Mouse (Mus musculus) embryonic facial prominence, embryonic 13.5 days (tissue): ENCODE measurements around the gene Hist2h2ac. TPM values are rescaled to one million over a fixed set of nuclear protein-coding genes. Genes with fewer than 3 reads are reported as not detected.

ENCODE experiments used
- ATAC-seq: fragments of 200-750 bp; cut with Nextera tagmentation; 2 replicates; pipeline ENCODE4 v1.8.0; 2017; ENCODE audit warnings: low read depth; ENCODE audit not compliant: insufficient number of reproducible peaks, insufficient read depth, low FRiP score, low TSS enrichment
- H3K27ac ChIP-seq: fragments of 300-500 bp; sonication (generic); 2 replicates; pipeline ENCODE4 v1.5.1; 2015; ENCODE audit warnings: moderate library complexity, mild to moderate bottlenecking, inconsistent platforms
- H3K27me3 ChIP-seq: fragments of 300-500 bp; sonication (generic); 2 replicates; pipeline ENCODE4 v1.6.1; 2015; ENCODE audit warnings: mild to moderate bottlenecking, inconsistent platforms
- H3K36me3 ChIP-seq: fragments of 300-500 bp; sonication (generic); 2 replicates; pipeline ENCODE4 v1.6.1; 2015; ENCODE audit warnings: mild to moderate bottlenecking, inconsistent platforms
- H3K4me1 ChIP-seq: fragments of 300-500 bp; sonication (generic); 2 replicates; pipeline ENCODE4 v1.6.1; 2015; ENCODE audit warnings: inconsistent platforms
- H3K4me2 ChIP-seq: fragments of 300-500 bp; sonication (generic); 2 replicates; pipeline ENCODE4 v1.6.1; 2015; ENCODE audit warnings: moderate library complexity, mild to moderate bottlenecking, inconsistent platforms
- H3K4me3 ChIP-seq: fragments of 300-500 bp; sonication (generic); 2 replicates; pipeline ENCODE4 v1.5.1; 2015; ENCODE audit warnings: mild to moderate bottlenecking, inconsistent platforms
- H3K9ac ChIP-seq: fragments of 300-500 bp; sonication (generic); 2 replicates; pipeline ENCODE4 v1.6.1; 2015; ENCODE audit warnings: mild to moderate bottlenecking, inconsistent platforms
- H3K9me3 ChIP-seq: fragments of 300-500 bp; sonication (generic); 2 replicates; pipeline ENCODE4 v1.6.1; 2016; ENCODE audit warnings: inconsistent platforms
- WGBS: fragments of 180-500 bp; shearing (Covaris S2); methylation state at CpG from one replicate; pipeline ENCODE4 v1.1.7; 2015; ENCODE audit warnings: mixed read lengths; 5-methylcytosine and 5-hydroxymethylcytosine counted together
- polyA plus RNA-seq: library from polyadenylated mRNA; unstranded; fragments of >200 nt; fragmentation: Nextera tagmentation; extraction: Ambion mirVana; gene quantifications from 2 replicates; pipeline ENCODE4 v1.2.1, GENCODE M21; 2015

Gene Hist2h2ac
- polyA plus RNA-seq, 1 experiment from 2014 or later = 13.2 TPM

DNA sequence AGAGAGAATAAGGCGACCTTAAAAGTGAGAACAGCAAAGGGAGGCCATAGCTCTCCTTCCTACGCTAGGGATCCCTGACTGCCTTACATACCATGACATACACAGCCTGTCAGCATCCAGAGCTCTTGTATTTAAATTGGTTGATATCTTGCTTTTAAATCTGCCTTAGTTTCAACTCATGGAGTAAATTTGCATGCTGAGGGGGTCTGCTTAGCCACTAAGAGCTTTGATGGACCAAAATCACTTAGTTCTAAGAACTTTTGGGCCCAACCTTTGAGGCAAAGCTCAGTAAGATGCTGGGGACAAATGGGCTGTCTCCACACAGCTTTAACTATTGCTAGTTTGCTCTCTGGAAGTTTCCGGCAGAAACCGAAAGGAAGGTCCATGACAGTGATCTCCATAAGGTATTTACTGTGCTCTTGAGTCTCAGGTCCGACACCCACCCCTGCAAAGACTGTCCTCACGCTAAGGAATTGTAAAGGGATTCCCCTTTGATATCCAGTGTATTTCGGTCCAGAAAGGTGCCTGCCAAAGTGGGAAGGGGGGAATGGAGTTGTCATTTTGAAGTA is 16.7 kb upstream of the Hist2h2ac start:
- peak overlapping the region; percentile 76 for H3K9ac ChIP-seq
- H3K4me2 ChIP-seq = peak overlapping the region; percentile 62
- no peak for ATAC-seq
- no peaks in the 10 kb centered on the region for H3K27me3 ChIP-seq
- no peaks in the 10 kb centered on the region for H3K36me3 ChIP-seq
- 19% methylated on average over 7 of the region's 7 CpGs for WGBS
- no peaks in the 10 kb centered on the region for H3K9me3 ChIP-seq
- H3K4me1 ChIP-seq = peaks cover 30% of the 10 kb centered on the region
- peak overlapping the region; percentile 82 for H3K27ac ChIP-seq
- H3K4me3 ChIP-seq = peak overlapping the region; percentile 48

DNA sequence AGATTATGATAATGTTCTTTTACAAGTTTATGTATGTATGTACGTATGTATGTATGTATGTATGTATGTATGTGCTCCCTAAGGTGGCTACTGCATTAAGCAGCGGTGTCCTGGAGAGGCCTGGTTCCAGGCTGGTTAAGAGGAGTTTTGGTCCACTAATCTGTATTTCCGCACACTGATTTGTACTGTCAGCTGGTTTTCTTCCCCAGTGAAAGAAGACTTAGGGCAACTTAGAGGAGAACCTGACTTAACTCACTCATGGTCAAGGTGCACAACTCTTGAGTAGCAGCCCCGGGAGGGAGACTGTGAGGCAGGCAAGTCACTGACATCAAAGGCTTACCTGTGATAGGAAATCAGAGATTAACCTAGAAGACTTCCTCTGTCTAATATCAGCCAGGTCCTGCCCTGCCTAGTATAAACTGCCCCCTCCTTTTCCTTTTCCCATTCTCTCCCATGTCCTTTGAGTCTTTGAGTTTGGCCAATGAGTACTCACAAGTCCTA is 16.2 kb upstream of the Hist2h2ac start:
- H3K27me3 ChIP-seq = no peaks in the 10 kb centered on the region
- H3K4me1 ChIP-seq = peaks cover 28% of the 10 kb centered on the region
- peak overlapping the region; percentile 82 for H3K27ac ChIP-seq
- WGBS = 76% methylated on average over 4 of the region's 4 CpGs
- H3K36me3 ChIP-seq = no peaks in the 10 kb centered on the region
- H3K4me3 ChIP-seq = peak overlapping the region; percentile 48
- H3K4me2 ChIP-seq = peak overlapping the region; percentile 62
- ATAC-seq = no peak
- no peaks in the 10 kb centered on the region for H3K9me3 ChIP-seq
- peak overlapping the region; percentile 76 for H3K9ac ChIP-seq

DNA sequence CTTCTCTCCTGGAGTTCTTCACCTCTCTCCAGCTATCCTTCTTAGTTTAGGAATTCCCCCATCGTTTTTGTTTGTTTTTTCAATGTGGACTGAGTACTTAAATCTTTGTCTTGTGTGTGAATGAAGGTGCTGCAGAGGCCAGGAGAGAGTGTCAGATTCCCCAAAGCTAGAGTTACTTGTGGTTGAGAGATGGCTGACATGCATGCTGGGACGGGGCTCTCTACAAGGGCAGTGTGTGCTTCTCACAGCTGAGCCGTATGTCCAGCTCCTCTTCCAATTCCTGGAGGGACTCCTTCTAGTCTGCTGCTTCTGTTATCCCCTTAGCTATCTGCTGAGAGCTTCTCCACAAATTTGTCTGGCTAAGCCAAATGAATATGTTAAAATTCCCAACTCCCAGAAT is 15.2 kb upstream of the Hist2h2ac start:
- Histone ChIP-seq H3K36me3 (no peaks in the 10 kb centered on the region), H3K4me3 (no peak overlapping the region), H3K27me3 (no peaks in the 10 kb centered on the region), H3K4me2 (no peak overlapping the region), H3K27ac (peak overlapping the region; percentile 7; the same call in 1 of the 2 replicates), H3K9ac (no peak overlapping the region), H3K9me3 (no peaks in the 10 kb centered on the region), H3K4me1 (peaks cover 27% of the 10 kb centered on the region)
- no peak for ATAC-seq
- WGBS = 50% methylated on average over 3 of the region's 3 CpGs

DNA sequence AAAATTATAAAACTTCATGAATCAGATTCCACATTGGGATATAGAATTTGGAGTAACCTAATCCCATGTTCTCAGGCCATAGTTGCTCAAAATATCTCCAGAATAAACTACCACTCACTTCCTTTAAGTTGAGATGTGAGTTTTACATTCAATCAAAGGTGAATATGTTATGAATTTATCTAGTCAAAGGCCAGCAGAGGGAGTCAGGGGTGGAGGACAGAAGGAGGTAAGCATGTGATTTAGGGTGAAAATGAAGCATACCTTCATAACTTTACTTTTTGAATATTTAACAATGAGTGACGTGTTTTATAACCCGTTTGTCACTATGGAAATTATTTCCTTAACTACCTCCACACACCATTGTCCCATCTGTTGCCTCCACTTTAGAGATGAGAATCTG is 14.2 kb upstream of the Hist2h2ac start:
- no peak for ATAC-seq
- WGBS = 95% methylated on average over 2 of the region's 2 CpGs

DNA sequence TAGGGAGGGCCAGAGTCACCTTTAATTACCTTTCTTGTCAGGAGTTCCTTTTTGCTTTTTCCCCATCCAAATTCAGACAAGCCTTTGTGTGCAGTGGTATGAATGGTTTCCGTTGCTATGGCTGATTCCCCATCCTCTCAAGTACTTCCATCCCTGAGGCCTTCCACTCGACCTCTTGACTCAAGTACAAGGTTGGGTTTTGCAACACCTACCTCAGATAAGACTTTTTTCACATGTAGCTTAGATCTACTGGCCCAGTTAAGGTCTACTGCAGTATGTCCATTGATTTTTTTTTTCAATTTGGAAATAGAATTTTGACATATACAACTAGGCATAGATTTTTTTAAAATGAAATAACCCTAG is 11.1 kb upstream of the Hist2h2ac start:
- H3K9ac ChIP-seq = no peak overlapping the region
- H3K4me1 ChIP-seq = peaks cover 17% of the 10 kb centered on the region
- H3K9me3 ChIP-seq = no peaks in the 10 kb centered on the region
- H3K27ac ChIP-seq = no peak overlapping the region
- no peaks in the 10 kb centered on the region for H3K27me3 ChIP-seq
- no peaks in the 10 kb centered on the region for H3K36me3 ChIP-seq
- no peak overlapping the region for H3K4me3 ChIP-seq
- 52% methylated on average over 2 of the region's 2 CpGs for WGBS
- H3K4me2 ChIP-seq = no peak overlapping the region
- ATAC-seq = no peak

More for the DNA sequence above, 14.2 kb upstream of the Hist2h2ac start:
- Histone ChIP-seq H3K27me3 (no peaks in the 10 kb centered on the region), H3K9me3 (no peaks in the 10 kb centered on the region), H3K36me3 (no peaks in the 10 kb centered on the region), H3K27ac (no peak overlapping the region), H3K4me3 (no peak overlapping the region), H3K9ac (no peak overlapping the region), H3K4me2 (no peak overlapping the region), H3K4me1 (peaks cover 25% of the 10 kb centered on the region)

DNA sequence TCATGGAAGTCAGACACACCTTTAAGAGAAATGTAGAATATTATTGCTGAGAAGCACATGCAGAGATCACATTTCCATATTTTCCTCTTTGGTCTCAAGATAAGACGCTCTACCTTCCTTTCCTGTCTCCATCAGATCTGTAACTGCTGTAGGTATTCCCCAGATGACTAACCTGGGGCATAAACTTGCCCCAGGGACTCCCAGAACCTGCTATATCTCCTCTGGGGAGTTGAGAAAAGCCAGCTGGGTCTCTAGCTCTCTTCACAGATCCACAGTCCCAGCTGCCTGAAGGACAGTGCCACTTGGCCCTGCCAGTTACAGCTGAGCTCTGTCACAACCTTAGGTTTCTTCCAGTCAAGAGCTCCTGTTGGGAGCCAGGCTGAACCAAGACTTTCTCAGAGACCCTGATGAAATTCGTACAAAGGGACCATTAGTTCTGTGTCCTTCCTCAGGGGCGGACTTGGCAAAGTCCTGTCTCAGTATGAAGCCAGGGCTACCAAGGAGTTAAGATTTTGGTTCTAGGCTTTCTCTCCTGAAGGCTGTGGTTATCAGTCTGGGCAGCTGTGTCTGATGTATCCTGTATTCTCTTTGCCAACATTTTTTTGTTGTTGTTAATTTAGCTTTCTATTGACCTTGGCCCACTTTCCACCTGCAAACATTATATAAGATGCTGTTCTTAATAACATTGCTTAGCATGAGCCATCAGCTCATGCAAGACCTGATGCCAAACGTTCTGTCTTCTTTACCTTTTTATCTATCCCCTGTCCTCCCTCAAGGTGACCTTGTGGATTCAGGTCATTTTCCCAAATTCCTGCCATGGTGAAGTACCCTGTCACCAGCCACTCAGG is 10.5 kb upstream of the Hist2h2ac start:
- 77% methylated on average over 4 of the region's 4 CpGs for WGBS
- H3K4me2 ChIP-seq = no peak overlapping the region
- H3K27ac ChIP-seq = no peak overlapping the region
- no peak overlapping the region for H3K4me3 ChIP-seq
- peaks cover 17% of the 10 kb centered on the region for H3K4me1 ChIP-seq
- no peaks in the 10 kb centered on the region for H3K9me3 ChIP-seq
- no peak overlapping the region for H3K9ac ChIP-seq
- no peaks in the 10 kb centered on the region for H3K36me3 ChIP-seq
- ATAC-seq = no peak
- no peaks in the 10 kb centered on the region for H3K27me3 ChIP-seq

DNA sequence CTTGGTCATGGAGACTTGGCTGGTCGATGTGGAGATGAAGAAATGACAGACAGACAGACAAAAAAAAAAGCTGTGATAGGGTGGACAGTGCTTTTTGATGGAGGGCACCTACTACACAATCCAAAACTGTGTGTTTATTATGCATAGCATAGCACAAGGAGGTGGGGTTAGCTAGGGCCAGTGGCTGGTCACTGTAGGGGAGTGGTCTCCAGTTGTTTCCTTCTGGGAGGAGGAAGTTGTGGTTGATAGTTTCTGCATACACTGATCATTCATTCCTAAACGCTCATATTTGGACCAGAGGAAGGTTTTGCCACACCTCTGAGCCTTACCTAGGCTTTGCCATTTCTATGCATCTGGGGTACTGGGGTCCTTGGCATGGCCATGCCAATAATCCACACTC is 9.7 kb upstream of the Hist2h2ac start:
- no peaks in the 10 kb centered on the region for H3K9me3 ChIP-seq

DNA sequence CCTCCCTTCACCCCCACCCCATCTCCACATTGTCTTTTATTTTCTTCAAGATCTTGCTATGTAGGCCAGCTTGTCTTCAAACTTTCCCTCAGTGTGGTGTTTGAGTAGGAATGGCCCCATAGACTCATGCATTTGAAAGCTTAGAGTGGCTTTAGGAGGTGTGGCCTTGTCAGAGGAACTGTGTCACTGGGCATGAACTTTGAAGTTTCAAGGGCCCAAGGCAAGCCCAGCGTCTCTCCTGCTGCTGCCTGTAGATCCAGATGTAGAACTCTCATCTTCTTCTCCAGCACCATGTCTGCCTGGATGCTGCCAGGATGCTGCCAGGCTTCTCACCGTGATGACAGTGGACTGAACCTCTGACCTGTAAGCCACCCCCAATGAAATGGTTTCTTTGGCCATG is 8.1 kb upstream of the Hist2h2ac start:
- H3K4me1 ChIP-seq = peaks cover 22% of the 10 kb centered on the region
- no peak overlapping the region for H3K9ac ChIP-seq
- H3K9me3 ChIP-seq = no peaks in the 10 kb centered on the region
- H3K4me3 ChIP-seq = no peak overlapping the region
- no peaks in the 10 kb centered on the region for H3K27me3 ChIP-seq
- H3K4me2 ChIP-seq = no peak overlapping the region
- ATAC-seq = no peak
- H3K27ac ChIP-seq = no peak overlapping the region
- 71% methylated on average over 2 of the region's 2 CpGs for WGBS
- no peaks in the 10 kb centered on the region for H3K36me3 ChIP-seq

More for the DNA sequence above, 9.7 kb upstream of the Hist2h2ac start:
- Histone ChIP-seq H3K9ac (no peak overlapping the region), H3K4me3 (no peak overlapping the region), H3K4me2 (no peak overlapping the region), H3K4me1 (peaks cover 19% of the 10 kb centered on the region), H3K27me3 (no peaks in the 10 kb centered on the region), H3K27ac (no peak overlapping the region), H3K36me3 (no peaks in the 10 kb centered on the region)
- 72% methylated on average over 2 of the region's 2 CpGs for WGBS
- no peak for ATAC-seq

DNA sequence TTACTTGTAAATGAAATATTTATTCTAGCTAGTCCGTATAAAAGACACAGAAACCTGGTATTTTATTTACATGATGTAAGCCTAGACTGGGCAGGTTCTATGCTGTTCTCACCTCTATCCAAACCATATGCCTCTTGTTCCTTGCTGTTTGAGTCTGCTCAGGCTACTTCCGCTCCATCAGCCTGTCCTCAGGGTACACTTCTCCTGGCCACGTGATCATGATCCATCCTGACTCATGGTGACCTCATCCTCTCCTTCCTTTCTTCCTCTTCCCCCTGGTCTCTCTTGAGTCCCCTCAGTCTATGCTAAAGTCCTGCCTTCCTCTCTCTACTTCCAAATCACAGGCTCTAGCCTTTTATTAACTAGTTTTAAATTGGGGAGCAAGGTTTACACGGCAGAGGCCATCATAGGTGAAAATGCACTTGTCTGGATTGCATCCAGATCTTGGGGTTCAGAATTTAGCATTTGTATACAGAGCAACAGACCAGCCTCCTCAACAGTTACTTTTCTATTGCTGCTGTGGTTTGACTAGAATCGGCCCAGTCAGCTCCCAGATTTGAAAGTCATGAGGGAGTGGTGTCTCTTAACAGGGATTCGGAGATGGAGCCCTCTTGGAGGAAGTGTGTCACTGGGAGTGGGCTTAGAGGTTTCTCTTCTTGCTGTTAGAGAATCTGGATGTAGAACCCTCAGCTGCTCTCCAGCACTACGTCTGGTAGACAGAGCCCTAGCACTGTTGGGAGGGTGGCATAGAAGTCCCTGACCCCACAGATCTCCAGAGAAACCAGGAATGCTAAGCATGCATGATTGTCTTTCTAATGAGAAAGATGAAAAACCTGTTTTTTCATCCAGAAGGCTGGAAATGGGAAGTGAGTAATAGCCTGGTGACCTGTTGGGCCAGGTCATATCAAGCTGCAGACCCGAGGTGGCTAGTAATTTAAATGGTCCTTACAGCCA is 6.3 kb upstream of the Hist2h2ac start:
- Histone ChIP-seq H3K9me3 (no peaks in the 10 kb centered on the region), H3K27me3 (no peaks in the 10 kb centered on the region), H3K4me3 (no peak overlapping the region), H3K27ac (0 out of 2 replicates have a peak overlapping the region, but pooled peaks have one; percentile 3), H3K9ac (no peak overlapping the region), H3K4me1 (peaks cover 36% of the 10 kb centered on the region), H3K36me3 (no peaks in the 10 kb centered on the region), H3K4me2 (no peak overlapping the region)
- no peak for ATAC-seq
- 60% methylated on average over 8 of the region's 8 CpGs for WGBS

DNA sequence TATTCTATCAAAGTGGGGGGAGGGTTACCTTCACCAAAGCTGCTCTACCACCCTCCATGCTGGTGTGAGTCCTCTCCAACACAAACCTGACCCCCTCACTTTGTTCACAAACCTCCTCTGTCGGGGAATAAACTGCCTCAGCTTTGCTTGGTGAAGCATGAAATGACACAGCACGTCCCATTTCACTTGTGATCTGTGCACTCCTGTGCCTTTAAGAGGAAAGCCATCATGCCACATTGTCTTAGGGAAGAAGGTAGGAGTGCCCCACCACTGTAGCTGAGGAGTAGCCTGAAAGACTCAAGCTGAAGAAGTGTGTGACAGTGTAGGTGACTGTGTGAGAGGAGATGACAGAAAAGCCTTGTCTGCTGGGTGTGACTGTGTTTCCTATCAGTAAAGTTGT is 4.7 kb upstream of the Hist2h2ac start:
- ATAC-seq = no peak
- WGBS = 16% methylated on average over 2 of the region's 2 CpGs
- no peaks in the 10 kb centered on the region for H3K36me3 ChIP-seq
- no peak overlapping the region for H3K9ac ChIP-seq
- no peak overlapping the region for H3K4me2 ChIP-seq
- no peaks in the 10 kb centered on the region for H3K9me3 ChIP-seq
- H3K27me3 ChIP-seq = no peaks in the 10 kb centered on the region
- no peak overlapping the region for H3K4me3 ChIP-seq
- H3K4me1 ChIP-seq = peaks cover 43% of the 10 kb centered on the region
- H3K27ac ChIP-seq = no peak overlapping the region

DNA sequence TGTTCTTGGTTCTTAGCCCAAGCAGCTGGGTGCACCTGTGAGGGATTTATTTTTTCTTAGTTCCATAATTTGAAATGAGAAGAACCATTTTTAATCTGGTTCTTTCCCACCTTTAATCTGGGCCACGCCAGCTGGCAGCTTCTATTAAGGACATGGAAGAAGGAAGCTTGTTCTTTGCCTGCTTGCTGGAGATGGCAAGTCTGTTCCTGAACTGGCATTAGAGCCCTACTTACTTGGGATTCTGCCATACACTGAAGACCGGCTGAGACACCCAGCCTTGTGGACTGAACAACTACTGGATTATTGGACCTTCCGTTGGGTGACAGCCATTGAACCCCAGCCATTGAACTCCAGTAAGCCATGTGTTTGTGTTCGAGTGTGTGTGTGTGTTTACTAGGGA is 2.1 kb upstream of the Hist2h2ac start:
- H3K27me3 ChIP-seq = no peaks in the 10 kb centered on the region
- no peak overlapping the region for H3K9ac ChIP-seq
- peaks cover 52% of the 10 kb centered on the region for H3K4me1 ChIP-seq
- H3K27ac ChIP-seq = no peak overlapping the region
- no peaks in the 10 kb centered on the region for H3K36me3 ChIP-seq
- no peaks in the 10 kb centered on the region for H3K9me3 ChIP-seq
- H3K4me2 ChIP-seq = peak overlapping the region; percentile 86
- H3K4me3 ChIP-seq = no peak overlapping the region
- ATAC-seq = no peak
- WGBS = 90% methylated on average over 4 of the region's 4 CpGs
